Mouse (Mus musculus) WW6 (cell line): ENCODE results near the gene Olfr1047.
"Not testable (repeated sequence)": the region's sequence is repeated elsewhere in the genome, so short reads cannot be mapped to it uniquely, and the experiment has no call there.

Experiments used
- DNase-seq: peaks from one replicate; pipeline ENCODE4 v3.0.0-alpha.2; 2013; ENCODE audit warnings: low read depth, low spot score

Gene Olfr1047

GRCm38 (mm10) chr2:86231301-86231700, at the start of gene Olfr1047:
Olfr1047 (minus strand) TSS chr2:86231401.
- DNase-seq = no peak

GRCm38 (mm10) chr2:86278988-86279387, 47.8 kb upstream of the Olfr1047 start, which contains the start of gene Olfr1051:
Olfr1051 (minus strand) TSS chr2:86279088.
- DNase-seq = not testable (repeated sequence)

GRCm38 (mm10) chr2:86258228-86258627, 27.0 kb upstream of the Olfr1047 start, which contains the start of gene Olfr1049:
Olfr1049 (minus strand) TSS chr2:86258328.
- DNase-seq = not testable (repeated sequence)

GRCm38 (mm10) chr2:86240189-86240588, 9.0 kb upstream of the Olfr1047 start, which contains the start of gene Olfr1048:
Olfr1048 (minus strand) TSS chr2:86240289.
- no peak for DNase-seq

GRCm38 (mm10) chr2:86219214-86219613, 12.0 kb downstream of the Olfr1047 start, which contains the start of gene Olfr1046:
Olfr1046 (minus strand) TSS chr2:86219314.
- DNase-seq = no peak

- no peak for DNase-seq
Measured at GRCm38 (mm10) chr2:86202909-86203308, 28.3 kb downstream of the Olfr1047 start, which contains the start of gene Olfr1045. Olfr1045 (minus strand) TSS chr2:86203009.

GRCm38 (mm10) chr2:86195863-86196262, 35.3 kb downstream of the Olfr1047 start:
- DNase-seq = no peak

- DNase-seq = no peak
Measured at GRCm38 (mm10) chr2:86185583-86185982, 45.6 kb downstream of the Olfr1047 start, which contains the start of gene Olfr52. Olfr52 (minus strand) TSS chr2:86185683.

- DNase-seq = peak; percentile 34
Measured at GRCm38 (mm10) chr2:86179950-86180349, 51.3 kb downstream of the Olfr1047 start.

GRCm38 (mm10) chr2:86177720-86178119, 53.5 kb downstream of the Olfr1047 start, which contains the start of gene Olfr1044:
Olfr1044 (minus strand) TSS chr2:86177820.
- DNase-seq = no peak
